Mouse (Mus musculus): ENCODE measurements around the gene Tnfsf13.

Tnfsf13 gene

DNA sequence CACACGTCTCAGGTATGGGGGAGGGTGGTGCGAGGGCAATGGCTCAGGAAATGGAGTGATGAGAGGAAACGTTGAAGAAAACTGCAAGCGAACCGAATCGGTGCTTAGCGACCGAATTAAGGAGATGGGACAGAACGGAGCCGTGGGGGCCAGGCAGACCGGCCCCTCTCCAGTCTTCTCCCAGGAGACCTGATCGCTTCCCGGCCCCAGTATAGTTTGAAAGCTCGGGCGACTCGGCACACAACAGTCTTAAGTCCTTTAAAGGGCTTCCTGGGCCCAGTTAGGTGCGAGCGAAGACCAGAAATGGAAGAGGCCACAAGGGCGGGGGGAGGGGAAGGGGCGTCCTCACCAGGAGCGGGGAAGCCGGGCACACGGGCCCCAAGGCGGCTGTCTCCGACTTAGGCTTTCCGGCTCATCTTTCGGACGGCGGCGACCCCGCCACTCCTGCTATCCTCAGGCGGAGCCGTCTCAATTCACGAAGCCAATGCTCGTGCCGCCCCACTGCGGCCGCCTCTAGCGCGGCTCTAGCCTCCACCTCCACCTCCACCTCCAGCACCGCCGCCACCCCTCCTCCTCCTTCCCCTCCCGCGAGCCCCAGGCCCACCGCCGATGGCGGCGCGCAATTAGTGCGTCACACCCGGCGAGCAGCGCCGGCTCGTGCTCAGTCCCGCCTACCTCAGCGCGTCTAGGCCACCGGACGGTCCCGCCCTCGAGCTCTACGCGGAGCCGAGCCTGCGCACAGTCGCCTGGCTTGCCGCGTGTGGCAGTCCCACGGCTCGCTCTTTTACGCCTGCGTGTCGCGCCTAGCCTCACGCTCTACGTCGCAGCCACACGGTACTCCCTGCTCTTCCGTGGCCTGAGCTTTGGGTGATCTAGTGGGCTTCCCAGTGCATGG, 4.0 kb downstream of the Tnfsf13 start, which contains the start of gene Senp3:
Gene Senp3, minus strand, starts transcription at position 771 of the 895 bp plus-strand sequence.
- in situ Hi-C loops (cut with MboI, MseI) = no loop called here

DNA sequence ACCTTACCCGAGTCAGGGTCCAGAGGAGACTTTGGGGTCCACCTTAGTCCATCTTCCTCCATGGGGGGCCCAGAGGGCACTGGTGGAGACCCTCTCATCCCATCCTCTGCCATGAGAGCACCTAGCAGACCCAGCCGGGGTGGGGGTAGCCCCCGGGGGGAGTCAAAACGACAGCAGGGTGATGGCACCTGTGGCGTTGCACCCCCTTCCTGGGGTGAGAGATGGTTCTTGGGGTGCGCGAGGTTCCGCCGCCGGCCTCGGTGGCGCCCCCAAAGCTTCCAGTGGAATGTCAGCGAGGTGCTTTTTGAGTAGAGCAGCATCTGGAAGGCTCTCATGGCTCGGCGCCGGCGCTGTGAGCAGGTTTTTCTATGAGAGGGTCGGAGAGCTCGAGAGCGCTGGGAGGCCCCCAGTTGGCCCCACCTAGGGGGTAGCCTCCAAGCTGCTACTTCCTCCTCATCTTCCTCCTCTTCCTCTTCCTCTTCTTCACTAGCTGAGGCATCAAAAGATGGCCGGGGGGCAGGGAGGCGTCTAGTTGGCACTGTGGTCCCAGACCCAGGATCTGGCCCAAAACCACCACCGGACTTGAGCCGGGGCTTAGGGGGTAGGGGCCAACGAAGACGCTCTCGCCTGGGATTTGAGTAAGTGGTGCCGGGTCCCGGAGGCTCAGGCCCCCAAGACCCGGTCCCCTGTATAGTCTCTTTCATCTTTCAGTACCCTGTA, 5.3 kb downstream of the Tnfsf13 start:
- in situ Hi-C loops (cut with MboI, MseI) = no loop called here

- in situ Hi-C loops (cut with MboI, MseI) = no loop called here
Measured at GRCm38 (mm10) chr11:69679144-69679543, 6.4 kb downstream of the Tnfsf13 start.

DNA sequence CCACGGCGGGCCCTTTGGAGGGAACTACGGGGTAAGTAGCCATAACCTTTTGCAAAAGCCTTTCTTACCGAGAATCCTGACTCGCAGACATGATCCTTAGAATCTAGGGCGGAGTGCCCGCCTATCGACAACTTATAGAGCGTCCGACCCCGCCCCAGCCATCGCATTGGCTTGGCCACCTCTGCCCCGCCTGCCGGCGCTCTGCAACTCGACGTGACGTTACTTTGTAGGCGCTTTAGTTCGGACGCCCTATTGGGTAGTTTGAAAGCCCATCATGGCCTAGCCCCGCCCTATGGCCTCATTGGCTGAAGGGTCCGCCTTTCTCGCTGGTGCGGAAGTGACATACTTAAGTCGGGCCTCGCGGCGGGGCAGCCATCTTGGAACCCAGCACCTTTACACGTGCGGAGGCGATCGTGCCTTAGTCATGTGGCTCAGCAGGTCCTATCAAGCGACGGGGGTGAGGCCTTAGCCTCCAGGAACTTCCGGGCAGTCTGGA, 13.3 kb downstream of the Tnfsf13 start, which contains the start of gene Eif4a1:
Gene Eif4a1, minus strand, starts transcription at position 213 of the 496 bp plus-strand sequence.
- in situ Hi-C loops (cut with MboI, MseI) = no loop called here

DNA sequence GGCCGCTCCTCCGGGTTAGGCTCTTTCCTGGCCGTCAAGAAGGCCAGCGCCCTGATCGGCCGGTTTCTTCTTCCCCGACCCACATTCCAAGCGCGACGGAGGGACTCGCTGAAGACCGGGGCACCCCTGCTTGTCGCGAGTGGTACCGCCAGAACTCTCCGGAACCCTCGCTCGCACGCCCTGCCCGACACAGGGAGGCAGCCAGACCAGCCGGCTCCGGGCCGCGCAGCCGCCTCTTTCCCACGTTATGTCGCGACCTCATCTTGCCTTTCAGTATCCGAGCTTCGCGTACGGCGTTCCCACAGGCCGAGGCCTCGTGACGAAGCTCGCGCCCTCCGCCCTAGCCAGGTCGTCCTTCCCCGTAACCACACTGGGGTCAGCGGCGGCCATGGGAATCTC, 13.9 kb downstream of the Tnfsf13 start:
- in situ Hi-C loops (cut with MboI, MseI) = no loop called here

- in situ Hi-C loops (cut with MboI, MseI) = no loop called here
Measured at GRCm38 (mm10) chr11:69670786-69671725, 14.5 kb downstream of the Tnfsf13 start.

DNA sequence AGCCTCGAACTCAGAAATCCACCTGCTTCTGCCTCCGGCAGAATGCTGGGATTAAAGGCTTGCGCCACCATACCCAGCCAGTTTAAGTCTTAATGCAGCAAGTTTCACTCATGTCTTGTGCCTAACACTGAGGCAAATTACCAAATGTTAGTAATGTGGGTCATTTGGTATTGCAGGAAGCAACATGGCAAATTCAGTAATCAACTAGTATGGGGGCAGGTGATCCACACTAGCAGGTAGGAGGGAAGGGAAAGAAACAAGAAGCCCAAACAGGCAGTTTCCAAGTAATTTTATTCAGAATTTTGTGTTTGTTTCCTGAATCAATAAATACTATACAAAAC, 18.9 kb downstream of the Tnfsf13 start:
- in situ Hi-C loops (cut with MboI, MseI) = loop anchor here (5.0 kb wide), 1 partner anchor 981 kb away; the partner anchor contains the start of genes Rnf167 and Slc25a11

GRCm38 (mm10) chr11:69665961-69666664, 19.5 kb downstream of the Tnfsf13 start, which contains the start of gene Cd68:
Gene Cd68, minus strand, starts transcription at chr11:69666153.
- in situ Hi-C loops (cut with MboI, MseI) = loop anchor here (5.0 kb wide), 1 partner anchor 981 kb away; the partner anchor contains the start of genes Rnf167 and Slc25a11

- in situ Hi-C loops (cut with MboI, MseI) = loop anchor here (5.0 kb wide), 1 partner anchor 982 kb away; the partner anchor contains the start of genes Rnf167 and Slc25a11
Measured at GRCm38 (mm10) chr11:69665457-69665960, 20.1 kb downstream of the Tnfsf13 start.

DNA sequence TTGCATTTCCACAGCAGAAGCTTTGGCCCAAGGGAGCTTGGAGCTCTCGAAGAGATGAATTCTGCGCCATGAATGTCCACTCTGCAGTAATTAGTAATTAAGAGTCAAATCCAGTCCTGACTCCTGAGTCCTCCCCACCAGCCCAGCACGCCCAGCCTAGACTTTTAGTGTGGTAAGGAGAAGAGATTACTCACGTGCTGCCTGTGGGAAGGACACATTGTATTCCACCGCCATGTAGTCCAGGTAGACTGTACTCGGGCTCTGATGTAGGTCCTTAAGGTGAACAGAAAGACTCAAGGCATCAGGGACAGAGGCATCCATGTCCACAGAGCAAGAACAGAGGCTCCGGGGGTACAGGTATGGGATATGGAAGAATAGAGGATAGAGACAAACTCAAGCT, 20.7 kb downstream of the Tnfsf13 start:
- in situ Hi-C loops (cut with MboI, MseI) = loop anchor here (5.0 kb wide), 1 partner anchor 982 kb away; the partner anchor contains the start of genes Rnf167 and Slc25a11

DNA sequence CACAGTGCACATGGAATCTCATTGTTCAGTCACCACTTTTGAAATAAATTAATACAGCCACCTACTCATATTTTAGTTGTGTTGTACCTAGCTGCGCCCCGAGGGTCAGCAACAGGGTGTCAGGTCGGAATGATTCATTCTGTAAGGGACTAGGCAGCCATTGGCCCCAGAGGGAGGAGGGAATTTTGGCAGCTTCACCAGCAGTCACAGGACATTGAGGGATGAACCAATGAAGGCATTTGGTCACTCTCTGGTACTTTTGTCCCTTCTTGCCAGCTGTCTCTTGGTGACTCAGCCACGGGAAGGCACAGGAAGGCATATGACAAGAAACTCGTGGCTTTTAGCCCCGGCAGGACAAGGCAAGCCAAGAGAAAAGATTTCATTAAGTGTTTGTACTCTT, 21.8 kb downstream of the Tnfsf13 start:
- in situ Hi-C loops (cut with MboI, MseI) = no loop called here

DNA sequence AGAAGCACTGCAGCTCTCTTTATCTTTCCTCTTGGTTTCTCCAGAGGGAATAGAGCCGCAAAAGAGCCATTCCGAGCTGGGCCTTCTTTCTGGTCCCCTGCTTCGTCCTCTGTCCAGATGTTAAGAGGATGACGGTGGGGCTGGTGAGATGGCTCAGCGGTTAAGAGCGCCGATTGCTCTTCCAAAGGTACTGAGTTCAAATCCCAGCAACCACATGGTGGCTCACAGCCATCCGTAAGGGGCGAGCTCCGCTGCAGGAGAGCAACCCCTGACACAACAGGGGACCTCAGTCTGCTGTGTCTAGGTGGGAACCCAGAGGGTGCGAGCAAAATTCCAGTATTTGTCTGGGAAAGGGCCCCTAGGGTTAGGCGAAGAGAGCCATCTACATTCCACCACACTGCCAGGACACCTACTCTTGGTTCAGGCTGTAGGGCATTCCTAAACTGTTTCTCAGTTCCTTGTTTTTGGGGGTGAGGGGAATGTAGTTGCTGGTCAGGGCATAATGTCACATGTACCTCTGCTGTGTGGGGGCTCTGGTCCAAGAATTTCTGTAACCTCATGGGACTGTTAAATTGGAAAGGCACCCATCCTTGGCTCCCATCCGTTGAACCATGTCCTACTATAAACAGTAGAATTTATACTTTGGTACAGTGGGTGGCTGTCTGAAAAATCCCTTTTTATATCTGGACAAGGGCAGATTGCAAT, 22.5 kb downstream of the Tnfsf13 start:
- in situ Hi-C loops (cut with MboI, MseI) = no loop called here

DNA sequence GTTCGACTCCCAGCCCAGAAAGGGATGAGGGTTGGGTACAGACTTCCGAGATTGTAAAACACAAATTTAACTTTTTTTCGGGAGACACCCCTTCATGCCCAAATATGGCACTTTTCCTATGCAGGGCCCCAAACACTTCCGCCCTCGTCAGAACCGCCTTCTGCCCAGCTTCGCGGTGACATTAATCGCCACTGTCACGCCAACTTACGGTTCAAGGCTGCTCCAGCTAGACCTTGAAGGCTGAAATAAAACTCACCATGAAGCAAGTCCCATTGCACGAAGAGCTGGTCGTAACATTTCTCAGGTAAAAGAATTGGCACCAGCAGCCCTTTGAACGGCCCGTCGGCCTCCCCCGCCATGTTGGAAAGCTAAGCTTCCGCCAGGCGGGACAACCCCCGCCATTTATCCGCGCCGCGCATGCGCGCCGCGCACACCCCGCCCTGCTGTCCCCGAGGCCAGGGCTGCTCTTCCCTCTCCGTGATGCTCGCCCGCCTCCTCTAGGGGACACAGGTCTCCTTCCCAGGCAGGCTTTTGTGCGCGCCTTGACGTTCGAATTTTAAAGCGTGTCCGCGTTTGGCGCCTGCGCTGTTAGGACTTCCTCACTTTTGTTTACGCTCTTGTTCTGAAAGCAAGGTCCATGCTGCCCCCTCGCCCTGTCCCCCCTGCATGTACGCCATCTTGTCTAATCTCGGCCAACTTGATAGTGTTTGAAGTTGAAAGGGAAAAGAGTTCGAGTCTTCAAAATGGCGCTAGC, 23.2 kb downstream of the Tnfsf13 start, which contains the start of gene Mpdu1:
Gene Mpdu1, minus strand, starts transcription at position 430 of the 754 bp plus-strand sequence.
- in situ Hi-C loops (cut with MboI, MseI) = no loop called here

DNA sequence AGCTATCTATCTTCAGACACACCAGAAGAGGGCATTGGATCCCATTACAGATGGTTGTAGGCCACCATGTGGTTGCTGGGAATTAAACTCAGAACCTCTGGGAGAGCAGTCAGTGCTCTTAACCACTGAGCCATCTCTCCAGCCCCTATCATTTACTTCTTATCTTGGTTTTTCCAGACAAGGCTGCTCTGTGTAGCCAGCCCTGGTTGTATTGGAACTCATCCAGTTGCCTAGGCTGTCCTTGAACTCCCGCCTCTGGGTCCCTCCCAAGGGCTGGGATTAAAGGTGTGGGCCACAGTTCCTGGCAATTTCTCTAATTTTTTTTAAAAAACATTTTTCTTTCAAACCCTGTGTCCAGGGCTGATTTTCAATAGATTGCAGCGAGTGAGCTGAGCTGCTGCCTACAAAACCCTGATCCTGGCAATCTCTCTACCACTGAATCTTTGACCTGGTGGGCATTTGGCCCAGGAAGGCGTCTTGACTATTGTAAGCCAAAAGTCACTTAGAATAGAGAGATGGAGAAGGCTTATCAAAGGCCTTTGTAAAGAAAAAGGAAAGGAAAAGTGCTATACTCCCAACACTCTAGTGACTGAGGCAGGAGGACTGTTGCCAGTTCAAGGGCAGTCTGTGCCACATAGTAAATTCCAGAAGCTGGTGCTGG, 24.2 kb downstream of the Tnfsf13 start:
- in situ Hi-C loops (cut with MboI, MseI) = no loop called here

DNA sequence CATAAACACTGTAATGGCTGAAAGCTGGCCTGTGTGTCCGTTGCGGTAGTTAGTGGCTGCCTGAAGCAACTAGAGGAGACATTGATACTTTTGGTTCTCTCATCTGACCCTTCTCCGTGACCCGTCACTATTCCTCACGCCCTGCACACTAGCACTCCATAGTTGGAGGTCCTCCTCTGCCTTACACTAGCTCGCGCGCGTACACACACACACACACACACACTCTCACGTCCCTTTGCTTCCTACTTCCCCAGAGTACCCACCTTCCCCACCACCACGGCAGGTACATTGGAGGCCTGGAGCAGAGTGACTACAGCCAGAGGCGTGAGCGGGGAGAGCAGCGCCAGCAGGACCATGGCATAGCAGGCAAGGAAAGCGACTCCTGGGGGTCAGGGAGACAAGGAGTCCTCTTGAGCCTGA, 28.1 kb downstream of the Tnfsf13 start:
- in situ Hi-C loops (cut with MboI, MseI) = loop anchor here (5.0 kb wide), 1 partner anchor 75 kb away; the partner anchor contains the start of genes Trp53 and Wrap53

DNA sequence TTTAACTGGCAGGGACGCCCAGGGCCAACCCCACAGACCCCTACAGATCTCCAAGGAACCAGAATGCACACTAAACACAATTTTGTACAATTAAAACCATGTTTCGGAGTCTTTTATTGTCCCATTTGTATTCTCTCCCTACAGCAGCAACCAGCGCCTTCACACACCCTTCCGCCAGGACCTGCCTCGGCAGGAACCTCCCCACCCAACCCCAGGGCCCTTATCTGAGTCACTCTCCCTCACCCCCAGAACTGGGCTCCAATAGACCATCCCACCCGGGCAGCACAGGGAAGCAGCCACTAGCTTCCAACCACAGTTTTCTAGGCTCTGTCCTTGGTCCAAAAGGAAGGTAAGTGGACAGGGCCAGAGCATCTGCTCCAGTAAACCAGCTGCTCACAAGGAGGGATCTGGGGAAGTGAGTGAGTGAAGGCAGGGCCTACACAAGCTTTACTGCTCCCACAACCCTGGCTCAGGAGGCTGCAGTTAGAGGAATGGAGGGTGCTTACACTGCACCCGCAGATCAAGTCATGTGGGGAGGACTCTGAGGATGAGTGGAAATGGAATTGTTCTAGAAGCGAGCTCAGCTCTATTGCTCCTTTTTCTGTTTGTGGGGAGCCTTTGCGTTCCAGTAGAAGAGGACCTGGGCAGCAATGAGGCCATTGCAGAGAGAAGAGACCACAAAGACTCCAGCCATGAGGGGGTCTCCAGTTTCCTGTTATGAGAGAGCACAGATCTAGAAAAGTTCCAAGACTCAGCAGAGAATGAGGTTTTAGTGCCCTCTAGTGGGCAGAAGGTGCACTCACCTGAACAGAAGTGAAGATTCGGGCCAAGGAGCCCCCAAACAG, 28.7 kb downstream of the Tnfsf13 start:
- in situ Hi-C loops (cut with MboI, MseI) = loop anchor here (5.0 kb wide), 1 partner anchor 75 kb away; the partner anchor contains the start of genes Trp53 and Wrap53

GRCm38 (mm10) chr11:69656065-69656455, 29.5 kb downstream of the Tnfsf13 start:
- in situ Hi-C loops (cut with MboI, MseI) = loop anchor here (5.0 kb wide), 1 partner anchor 74 kb away; the partner anchor contains the start of genes Trp53 and Wrap53
